Mouse (Mus musculus) ES-Bruce4 (cell line): ENCODE measurements around the gene C330007P06Rik.

ENCODE experiments used
- CTCF ChIP-seq: IDR thresholded peaks from one replicate; pipeline ENCODE4 v1.8.1; 2011; ENCODE audit warnings: low read depth, low read length
- POLR2A ChIP-seq: IDR thresholded peaks from one replicate; pipeline ENCODE4 v1.8.1; 2011; ENCODE audit warnings: low read length; ENCODE audit not compliant: insufficient read depth

- no peak for TF ChIP-seq CTCF
- TF ChIP-seq POLR2A = no peak
Observed at GRCm38 (mm10) chrX:36839391-36839790, 34.5 kb downstream of the C330007P06Rik start.
